Comparison of ENCODE assay signal across 11 mouse cellular contexts in the genomic region with DNA sequence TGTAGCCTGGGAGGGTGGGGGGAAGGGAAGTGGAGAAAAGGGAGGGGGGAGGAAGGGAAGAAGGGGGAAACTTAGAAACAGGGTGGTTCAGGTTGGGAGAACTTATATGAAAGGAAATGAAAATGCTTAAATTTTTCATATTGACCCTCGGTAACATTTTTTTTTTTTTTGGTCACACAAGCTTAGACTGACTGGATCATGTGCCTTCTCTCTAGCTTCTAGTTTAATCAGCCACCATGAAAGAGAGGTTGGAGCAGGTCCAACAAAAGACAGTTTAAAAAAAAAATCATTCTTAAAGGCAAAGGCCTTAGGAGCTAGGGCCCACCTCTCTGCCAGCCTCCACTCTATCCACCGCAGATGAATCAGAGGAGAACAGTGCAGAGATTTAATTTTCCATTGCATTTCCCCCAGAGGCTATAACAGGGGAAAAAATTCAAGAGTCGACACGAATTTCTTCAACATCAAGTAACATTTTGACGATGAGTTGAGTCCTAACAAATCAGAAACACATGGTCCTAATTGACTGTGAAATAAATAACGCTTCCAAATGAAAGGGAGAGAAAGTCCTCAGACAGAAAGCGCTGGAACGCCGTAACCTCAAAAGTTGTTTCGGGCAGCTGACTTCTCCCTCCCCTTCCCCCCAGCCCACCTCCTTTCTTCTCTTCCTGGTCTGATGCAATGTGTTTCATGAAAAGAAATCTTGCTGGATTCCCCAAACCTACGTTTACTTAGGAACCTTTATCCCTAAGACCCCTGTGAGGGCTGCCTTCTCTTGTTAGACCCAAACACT.
DNase-seq lines count a peak whose midpoint lies in the region; ATAC-seq and TF ChIP-seq lines count a peak whose summit lies in the region.
"Had no signal": no experiment of that assay in that cellular context is flagged by ENCODE, and none has a peak within 500 bp of the region (broad histone marks: within the 10 kb centered on the region; RNA-seq: fewer than 3 reads in every experiment).

No protein-coding gene starts in this region.

- peaks cover 48% of the 10 kb centered on the region for H3K4me1 ChIP-seq in heart, embryonic 13.5 days
- H3K4me1 ChIP-seq in heart, embryonic 11.5 days (ENCODE audit: control insufficient read depth, insufficient read depth, low read length): peaks cover 5% of the 10 kb centered on the region; the same call in 1 of the 2 replicates
- H3K4me1 ChIP-seq in limb, embryonic 14.5 days (ENCODE audit: control insufficient read depth, insufficient read depth, low read length): peaks cover 41% of the 10 kb centered on the region

- H3K9me3 ChIP-seq in heart, embryonic 13.5 days: no peaks in the 10 kb centered on the region
- no peaks in the 10 kb centered on the region for H3K9me3 ChIP-seq in heart, embryonic 11.5 days (replicated peaks; ENCODE audit: control insufficient read depth, low read length)
- no peaks in the 10 kb centered on the region for H3K9me3 ChIP-seq in limb, embryonic 14.5 days (ENCODE audit: control insufficient read depth, low read length)
- H3K9me3 ChIP-seq: hindbrain, embryonic 15.5 days; stomach, embryonic 15.5 days had no signal

- H3K9ac ChIP-seq in heart, embryonic 13.5 days: no peak overlapping the region
- no peak overlapping the region for H3K9ac ChIP-seq in heart, embryonic 11.5 days (ENCODE audit: low read depth, low read length)
- H3K9ac ChIP-seq in limb, embryonic 14.5 days (ENCODE audit: low read depth, low read length, severe bottlenecking): no peak overlapping the region
- H3K9ac ChIP-seq: hindbrain, embryonic 15.5 days; stomach, embryonic 15.5 days had no signal

- no peak overlapping the region for H3K4me3 ChIP-seq in heart, embryonic 13.5 days
- H3K4me3 ChIP-seq in heart, embryonic 11.5 days (ENCODE audit: low read depth, low read length): no peak overlapping the region
- no peak overlapping the region for H3K4me3 ChIP-seq in limb, embryonic 14.5 days (replicated peaks; ENCODE audit: low read length)
- H3K4me3 ChIP-seq: hindbrain, embryonic 15.5 days; stomach, embryonic 15.5 days had no signal

- peaks cover 11% of the 10 kb centered on the region; the same call in 1 of the 2 replicates for H3K36me3 ChIP-seq in heart, embryonic 13.5 days
- no peaks in the 10 kb centered on the region for H3K36me3 ChIP-seq in heart, embryonic 11.5 days (ENCODE audit: control insufficient read depth, insufficient read depth, low read length)
- no peaks in the 10 kb centered on the region for H3K36me3 ChIP-seq in limb, embryonic 14.5 days (ENCODE audit: control insufficient read depth, insufficient read depth, low read length)
- H3K36me3 ChIP-seq: stomach, embryonic 15.5 days had no signal

- WGBS in heart, embryonic 13.5 days: 62% methylated on average over 11 of the region's 11 CpGs
- 64% methylated on average over 11 of the region's 11 CpGs for WGBS in heart, embryonic 11.5 days (ENCODE audit: insufficient replicate concordance)
- WGBS in limb, embryonic 14.5 days: 9% methylated on average over 11 of the region's 11 CpGs

- H3K4me2 ChIP-seq in heart, embryonic 13.5 days: no peak overlapping the region
- H3K4me2 ChIP-seq in heart, embryonic 11.5 days: no peak overlapping the region
- peak overlapping the region; percentile 23 for H3K4me2 ChIP-seq in limb, embryonic 14.5 days (replicated peaks; ENCODE audit: low read depth, low read length, severe bottlenecking)
- H3K4me2 ChIP-seq: hindbrain, embryonic 15.5 days; stomach, embryonic 15.5 days had no signal

- H3K27ac ChIP-seq in heart, embryonic 13.5 days (replicated peaks): peak overlapping the region; percentile 60
- no peak overlapping the region for H3K27ac ChIP-seq in heart, embryonic 11.5 days (ENCODE audit: low read depth, low read length)
- H3K27ac ChIP-seq in limb, embryonic 14.5 days (replicated peaks; ENCODE audit: low read depth, low read length): peak overlapping the region; percentile 59
- H3K27ac ChIP-seq: hindbrain, embryonic 15.5 days; stomach, embryonic 15.5 days had no signal

- no peak for TF ChIP-seq POLR2A in limb, embryonic 14.5 days (IDR thresholded peaks at IDR 0.05; ENCODE audit: borderline replicate concordance, extremely low read depth, insufficient read depth, insufficient read length)

- no peaks in the 10 kb centered on the region for H3K27me3 ChIP-seq in heart, embryonic 13.5 days (replicated peaks)
- H3K27me3 ChIP-seq in heart, embryonic 11.5 days (ENCODE audit: control insufficient read depth, insufficient read depth, low read length): no peaks in the 10 kb centered on the region
- H3K27me3 ChIP-seq in limb, embryonic 14.5 days (ENCODE audit: control insufficient read depth, insufficient read depth, low read length): no peaks in the 10 kb centered on the region
- H3K27me3 ChIP-seq: hindbrain, embryonic 15.5 days; stomach, embryonic 15.5 days had no signal

- peak; percentile 79 for DNase-seq in 3T3-L1 (ENCODE audit: low read depth, low spot score)
- peak; percentile 56 for DNase-seq in embryo, embryonic 11 days
- DNase-seq in limb, embryonic 14.5 days (ENCODE audit: low spot score): peak; percentile 84
- DNase-seq in adrenal gland, postnatal 36 days: no peak
- DNase-seq in layer of hippocampus, postnatal 14 days (ENCODE audit: low spot score in 2 of 2): no peak
- no peak for DNase-seq in spleen, postnatal 10 days (ENCODE audit: low spot score in 2 of 2)
- DNase-seq: liver had no signal

- no peak for ATAC-seq in heart, embryonic 13.5 days (ENCODE audit: extremely low read depth, insufficient number of reproducible peaks, low FRiP score, low TSS enrichment)
- ATAC-seq in heart, embryonic 11.5 days (replicated peaks; ENCODE audit: insufficient number of reproducible peaks, low FRiP score, low TSS enrichment): no peak
- ATAC-seq in limb, embryonic 14.5 days (ENCODE audit: low FRiP score, low read depth): peak; percentile 81

Comparison
In these comparisons a context has a peak if more than half of its experiments do, and no peak if none do; other contexts are left out.
1. DNase-seq: peak in 3T3-L1 (single experiment), embryo, embryonic 11 days (single experiment) and limb, embryonic 14.5 days (single experiment); none in adrenal gland, postnatal 36 days (0 of 2), layer of hippocampus, postnatal 14 days (0 of 2) and spleen, postnatal 10 days (0 of 2).